Mouse (Mus musculus): ENCODE measurements around the gene Vps4b. TPM values are rescaled to one million over a fixed set of nuclear protein-coding genes. Genes with fewer than 3 reads are reported as not detected.
A peak's percentile ranks its signal among the peaks of the same experiment; 100 is the strongest.

The Vps4b gene
- polyA plus RNA-seq, 1 experiment = 21.4 TPM

- no peak for TF ChIP-seq CTCF (IDR thresholded peaks at IDR 0.05; ENCODE audit: borderline replicate concordance, control insufficient read depth, extremely low read depth, insufficient read depth, low read length, poor library complexity)
- peak; percentile 4; the same call in 1 of the 2 replicates for TF ChIP-seq POLR2A (IDR thresholded peaks at IDR 0.05; ENCODE audit: control insufficient read depth, extremely low read depth, insufficient read depth, low read length, poor library complexity)
- H3K27me3 ChIP-seq (ENCODE audit: control insufficient read depth, insufficient read depth, low read length) = no peaks in the 10 kb centered on the region
- peaks cover 10% of the 10 kb centered on the region for H3K4me1 ChIP-seq (replicated peaks; ENCODE audit: control insufficient read depth, insufficient read depth, low read length)
- peak; percentile 51 for DNase-seq
- WGBS = under 1% methylated on average over 34 of the region's 34 CpGs
- H3K36me3 ChIP-seq (ENCODE audit: control insufficient read depth, insufficient read depth, low read length) = no peaks in the 10 kb centered on the region
- peak overlapping the region; percentile 25; the same call in 1 of the 2 replicates for H3K27ac ChIP-seq (ENCODE audit: control insufficient read depth, insufficient read depth, low read length)
- peak overlapping the region; percentile 86 for H3K4me3 ChIP-seq (ENCODE audit: control insufficient read depth, insufficient read depth, low read length)
Observed at GRCm38 (mm10) chr1:106758734-106759571, 37.6 kb downstream of the Vps4b start.

DNA sequence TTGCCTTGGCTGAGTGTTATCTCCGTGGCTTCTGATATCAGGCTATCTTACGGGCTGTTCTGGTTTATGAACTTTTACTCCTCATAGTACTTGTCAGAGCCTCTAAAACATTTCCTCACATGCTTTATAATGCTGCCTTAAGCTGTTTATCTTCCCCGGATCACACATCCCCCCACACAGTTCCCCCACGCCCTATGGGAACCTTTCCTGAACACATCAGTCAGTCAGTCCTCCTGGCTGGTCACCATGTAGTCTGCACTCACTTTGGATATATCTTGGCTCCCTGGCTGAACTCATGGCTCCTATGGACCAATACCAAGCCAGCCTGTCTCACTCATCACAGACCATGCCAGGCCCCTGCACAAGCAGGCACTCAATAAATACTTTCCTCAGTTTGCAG, 39.9 kb downstream of the Vps4b start:
- DNase-seq = no peak
- 87% methylated on average over 4 of the region's 4 CpGs for WGBS
- TF ChIP-seq CTCF (IDR thresholded peaks at IDR 0.05; ENCODE audit: borderline replicate concordance, control insufficient read depth, extremely low read depth, insufficient read depth, low read length, poor library complexity) (no peak), POLR2A (IDR thresholded peaks at IDR 0.05; ENCODE audit: control insufficient read depth, extremely low read depth, insufficient read depth, low read length, poor library complexity) (no peak)
- Histone ChIP-seq H3K36me3 (ENCODE audit: control insufficient read depth, insufficient read depth, low read length) (no peaks in the 10 kb centered on the region; the same call in 1 of the 2 replicates), H3K4me1 (replicated peaks; ENCODE audit: control insufficient read depth, insufficient read depth, low read length) (peaks cover 10% of the 10 kb centered on the region), H3K27ac (ENCODE audit: control insufficient read depth, insufficient read depth, low read length) (no peak overlapping the region), H3K4me3 (ENCODE audit: control insufficient read depth, insufficient read depth, low read length) (no peak overlapping the region), H3K27me3 (ENCODE audit: control insufficient read depth, insufficient read depth, low read length) (no peaks in the 10 kb centered on the region)

DNA sequence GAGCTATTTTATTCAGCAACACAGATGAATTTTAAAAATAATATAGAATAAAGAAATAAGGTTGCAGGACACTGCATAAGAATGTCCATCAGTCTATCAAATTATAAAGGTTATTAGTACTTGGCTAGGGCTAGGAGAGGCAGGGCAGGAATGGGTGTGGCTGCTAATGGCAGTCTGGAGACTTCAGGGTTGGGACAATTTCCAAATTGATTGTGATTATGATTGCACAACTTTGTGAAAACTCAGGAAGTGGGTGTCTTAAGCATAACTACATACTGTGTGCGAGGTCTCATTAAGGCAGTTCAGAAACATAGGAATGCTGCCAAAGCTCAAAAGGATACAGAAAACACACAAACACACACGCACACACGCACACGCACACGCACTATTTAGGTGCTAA, 44.5 kb downstream of the Vps4b start:
- 98% methylated on average over 5 of the region's 5 CpGs for WGBS
- no peak overlapping the region for H3K4me3 ChIP-seq (ENCODE audit: control insufficient read depth, insufficient read depth, low read length)
- H3K27ac ChIP-seq (ENCODE audit: control insufficient read depth, insufficient read depth, low read length) = no peak overlapping the region
- no peak for DNase-seq
- no peak for TF ChIP-seq CTCF (IDR thresholded peaks at IDR 0.05; ENCODE audit: borderline replicate concordance, control insufficient read depth, extremely low read depth, insufficient read depth, low read length, poor library complexity)
- no peak for TF ChIP-seq POLR2A (IDR thresholded peaks at IDR 0.05; ENCODE audit: control insufficient read depth, extremely low read depth, insufficient read depth, low read length, poor library complexity)
- no peaks in the 10 kb centered on the region for H3K27me3 ChIP-seq (ENCODE audit: control insufficient read depth, insufficient read depth, low read length)
- H3K4me1 ChIP-seq (replicated peaks; ENCODE audit: control insufficient read depth, insufficient read depth, low read length) = no peaks in the 10 kb centered on the region
- H3K36me3 ChIP-seq (ENCODE audit: control insufficient read depth, insufficient read depth, low read length) = peaks cover 8% of the 10 kb centered on the region

DNA sequence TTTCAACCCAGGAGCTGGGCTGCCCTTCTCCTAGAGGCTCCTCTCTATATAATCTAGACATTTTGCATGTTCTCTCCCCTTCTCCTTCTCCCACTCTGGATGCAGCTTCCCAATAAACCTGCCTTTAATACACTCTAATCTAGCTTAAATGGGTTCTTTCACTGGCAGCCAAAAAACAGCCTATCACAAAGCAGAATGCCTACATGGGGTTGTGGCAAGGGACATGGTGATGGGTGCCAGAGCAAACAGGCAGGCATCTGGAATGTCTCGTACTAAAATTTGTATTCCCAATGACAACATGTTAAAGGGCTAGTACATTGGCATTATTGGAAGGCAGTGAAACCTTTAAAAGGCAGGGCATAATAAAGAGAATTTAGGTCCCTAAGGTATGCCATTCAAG, 45.9 kb downstream of the Vps4b start:
- TF ChIP-seq POLR2A (IDR thresholded peaks at IDR 0.05; ENCODE audit: control insufficient read depth, extremely low read depth, insufficient read depth, low read length, poor library complexity) (no peak), CTCF (IDR thresholded peaks at IDR 0.05; ENCODE audit: borderline replicate concordance, control insufficient read depth, extremely low read depth, insufficient read depth, low read length, poor library complexity) (no peak)
- no peaks in the 10 kb centered on the region for H3K4me1 ChIP-seq (replicated peaks; ENCODE audit: control insufficient read depth, insufficient read depth, low read length)
- no peak overlapping the region for H3K27ac ChIP-seq (ENCODE audit: control insufficient read depth, insufficient read depth, low read length)
- no peak for DNase-seq
- H3K4me3 ChIP-seq (ENCODE audit: control insufficient read depth, insufficient read depth, low read length) = no peak overlapping the region
- no peaks in the 10 kb centered on the region for H3K27me3 ChIP-seq (ENCODE audit: control insufficient read depth, insufficient read depth, low read length)
- 98% methylated on average over 1 of the region's 1 CpGs for WGBS
- peaks cover 21% of the 10 kb centered on the region for H3K36me3 ChIP-seq (ENCODE audit: control insufficient read depth, insufficient read depth, low read length)

DNA sequence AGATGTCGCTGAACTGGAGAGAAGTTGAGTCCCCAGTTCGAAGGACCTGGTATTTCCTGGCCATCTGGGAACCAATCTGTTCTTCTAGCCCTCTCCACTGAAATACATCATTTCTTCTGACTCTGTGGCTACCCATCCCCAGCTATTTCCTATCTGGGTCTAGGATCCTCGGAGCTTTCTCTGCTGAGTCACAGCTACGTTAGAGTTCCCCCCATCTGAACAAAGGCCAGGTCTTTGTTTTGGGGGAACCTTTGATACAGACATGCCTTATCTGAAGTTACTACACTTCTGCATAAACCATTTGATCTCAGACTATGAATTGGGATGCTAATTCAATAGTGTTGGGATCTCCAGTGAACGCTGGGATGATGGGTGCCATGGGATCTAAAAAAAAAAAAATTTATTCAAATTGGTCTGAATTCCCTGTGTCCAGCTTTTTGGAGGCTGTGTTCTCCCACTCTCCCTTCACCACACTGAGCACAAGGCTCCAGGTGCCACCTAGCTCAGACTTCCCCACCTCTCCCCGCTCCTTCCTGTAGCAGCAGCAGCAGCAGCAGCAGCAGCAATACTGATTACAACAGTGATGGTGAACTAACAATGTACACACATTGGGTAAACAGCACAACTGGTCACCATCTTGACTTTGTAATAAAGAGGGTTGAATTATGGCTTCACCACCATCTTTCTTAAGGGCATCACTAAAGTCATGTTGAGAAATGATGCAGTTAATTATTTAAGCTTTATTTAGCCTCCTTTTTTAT, 47.8 kb downstream of the Vps4b start:
- no peak for DNase-seq
- 90% methylated on average over 6 of the region's 6 CpGs for WGBS
- Histone ChIP-seq H3K4me1 (replicated peaks; ENCODE audit: control insufficient read depth, insufficient read depth, low read length) (no peaks in the 10 kb centered on the region), H3K27ac (ENCODE audit: control insufficient read depth, insufficient read depth, low read length) (no peak overlapping the region), H3K27me3 (ENCODE audit: control insufficient read depth, insufficient read depth, low read length) (no peaks in the 10 kb centered on the region), H3K4me3 (ENCODE audit: control insufficient read depth, insufficient read depth, low read length) (no peak overlapping the region), H3K36me3 (ENCODE audit: control insufficient read depth, insufficient read depth, low read length) (peaks cover 24% of the 10 kb centered on the region)
- TF ChIP-seq CTCF (IDR thresholded peaks at IDR 0.05; ENCODE audit: borderline replicate concordance, control insufficient read depth, extremely low read depth, insufficient read depth, low read length, poor library complexity) (no peak), POLR2A (IDR thresholded peaks at IDR 0.05; ENCODE audit: control insufficient read depth, extremely low read depth, insufficient read depth, low read length, poor library complexity) (no peak)

DNA sequence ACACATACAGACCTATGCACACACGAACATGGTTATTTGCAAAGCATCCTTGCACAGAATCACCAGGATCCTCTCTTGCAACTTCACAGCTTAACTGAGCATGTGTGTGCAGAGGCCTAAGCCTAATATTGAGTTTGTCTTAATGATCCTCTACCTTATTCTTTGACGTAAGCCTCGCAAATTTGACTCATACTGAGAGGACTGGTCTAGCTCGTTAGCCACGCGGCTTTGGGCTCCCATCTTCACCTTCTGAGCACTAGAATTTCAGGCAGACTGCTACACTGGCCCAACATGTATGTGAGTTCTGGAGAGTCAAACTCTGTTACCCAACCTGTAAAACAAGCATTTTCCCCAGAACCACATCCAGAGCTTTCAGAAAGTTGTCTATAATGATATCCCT, 53.5 kb downstream of the Vps4b start:
- Histone ChIP-seq H3K36me3 (ENCODE audit: control insufficient read depth, insufficient read depth, low read length) (peaks cover 30% of the 10 kb centered on the region), H3K27me3 (ENCODE audit: control insufficient read depth, insufficient read depth, low read length) (no peaks in the 10 kb centered on the region), H3K4me3 (ENCODE audit: control insufficient read depth, insufficient read depth, low read length) (no peak overlapping the region), H3K4me1 (replicated peaks; ENCODE audit: control insufficient read depth, insufficient read depth, low read length) (no peaks in the 10 kb centered on the region), H3K27ac (ENCODE audit: control insufficient read depth, insufficient read depth, low read length) (no peak overlapping the region)
- DNase-seq = no peak
- TF ChIP-seq POLR2A (IDR thresholded peaks at IDR 0.05; ENCODE audit: control insufficient read depth, extremely low read depth, insufficient read depth, low read length, poor library complexity) (no peak), CTCF (IDR thresholded peaks at IDR 0.05; ENCODE audit: borderline replicate concordance, control insufficient read depth, extremely low read depth, insufficient read depth, low read length, poor library complexity) (no peak)
- 98% methylated on average over 6 of the region's 6 CpGs for WGBS

Data from thymus, adult 2 months (tissue).